Mouse (Mus musculus) cerebellum, postnatal 10 days (tissue): ENCODE data around the gene Mta2.

Experiments used
- DNase-seq, 2 experiments: peaks; one replicate each; pipeline ENCODE4 v3.0.0; 2021; ENCODE audit warnings: mixed read lengths in 2 of 2

Gene Mta2

GRCm38 (mm10) chr19:8992769-8993624 lies 51.3 kb downstream of the Mta2 start:
- DNase-seq: peak; percentile 88 to 89

GRCm38 (mm10) chr19:8993625-8993912 lies 51.9 kb downstream of the Mta2 start:
- no peak for DNase-seq

- no peak for DNase-seq
These were observed 53.3 kb downstream of the Mta2 start for GRCm38 (mm10) chr19:8994813-8995607.

- no peak for DNase-seq
These were observed 54.9 kb downstream of the Mta2 start for GRCm38 (mm10) chr19:8996601-8997000.

GRCm38 (mm10) chr19:8997546-8997945 lies 55.9 kb downstream of the Mta2 start:
- DNase-seq: peak; percentile 56 to 73

DNA sequence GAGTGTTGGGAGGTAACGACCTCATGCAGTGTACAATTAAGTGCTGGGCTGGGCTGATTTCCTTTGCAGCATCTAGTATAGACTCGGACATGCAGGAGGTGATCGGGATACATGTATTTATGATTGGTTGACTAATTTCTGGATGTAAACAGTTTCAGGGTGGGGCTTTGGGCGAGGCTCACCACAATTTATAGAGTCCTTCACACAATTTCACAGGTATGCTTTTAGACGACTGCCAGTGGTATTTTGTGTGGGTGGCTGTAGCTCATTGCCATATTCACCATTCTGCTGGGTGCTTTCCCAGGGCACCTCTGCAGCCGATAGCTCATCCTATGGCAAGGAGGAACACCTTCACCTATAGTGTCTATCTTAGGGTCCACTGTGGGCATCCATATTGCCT lies 56.9 kb downstream of the Mta2 start:
- no peak for DNase-seq

DNA sequence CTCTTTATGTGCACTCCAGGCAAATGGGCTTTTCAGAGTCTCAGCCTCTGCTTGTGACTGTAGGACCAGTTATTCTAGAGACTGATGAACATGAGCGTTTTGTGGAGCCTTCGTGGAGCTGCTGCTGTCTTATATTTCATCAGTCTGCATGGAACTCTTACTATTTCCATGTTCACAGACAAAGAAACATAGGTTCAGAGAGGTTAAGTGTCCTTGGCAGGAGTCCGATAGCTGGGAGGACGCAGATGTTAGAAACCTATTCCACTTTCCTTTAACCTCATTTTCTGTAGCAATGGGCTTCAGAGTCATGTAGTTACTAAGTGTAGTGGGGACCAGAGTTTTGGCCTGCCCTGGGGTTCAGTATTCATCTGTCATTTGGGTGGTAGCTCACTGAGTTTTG lies 57.5 kb downstream of the Mta2 start:
- DNase-seq: no peak
